Mouse (Mus musculus) lung, adult 2 months (tissue): Measurements from ENCODE around the gene Hmg20a.

ENCODE experiments used
- CTCF ChIP-seq: fragments of 200-500 bp; IDR thresholded peaks from 2 replicates; pipeline ENCODE4 v1.5.1; 2011; ENCODE audit warnings: mild to moderate bottlenecking, low read length, control low read depth; ENCODE audit not compliant: insufficient read depth
- POLR2A ChIP-seq: fragments of 200-500 bp; IDR thresholded peaks from 2 replicates; pipeline ENCODE4 v1.6.1; 2011; ENCODE audit warnings: low read depth, mild to moderate bottlenecking, control low read depth, low read length, borderline replicate concordance; ENCODE audit errors: extremely low read depth

- TF ChIP-seq CTCF (peak; percentile 90), POLR2A (peak; percentile 71; the same call in 1 of the 2 replicates)
Observed at GRCm38 (mm10) chr9:56505793-56506755, 87.7 kb downstream of the Hmg20a start.
